Mouse (Mus musculus): Measurements from ENCODE around the gene Acbd6. TPM values are rescaled to one million over a fixed set of nuclear protein-coding genes. Genes with fewer than 3 reads are reported as not detected.
A peak's percentile ranks its signal among the peaks of the same experiment; 100 is the strongest.

Acbd6 gene
- polyA plus RNA-seq, 1 experiment from 2014 or later: 73.6 TPM

- 71% methylated on average over 19 of the region's 19 CpGs for WGBS
- ATAC-seq: peak; percentile 29; the same call in 1 of the 2 replicates
- Histone ChIP-seq H3K36me3 (no peaks in the 10 kb centered on the region), H3K27ac (no peak overlapping the region), H3K9ac (replicated peaks) (no peak overlapping the region; the same call in 1 of the 2 replicates), H3K4me2 (replicated peaks) (no peak overlapping the region), H3K4me1 (replicated peaks) (peaks cover 47% of the 10 kb centered on the region), H3K27me3 (0 out of 2 replicates have a peak, but pooled peaks cover 8% of the 10 kb centered on the region), H3K9me3 (no peaks in the 10 kb centered on the region), H3K4me3 (replicated peaks) (no peak overlapping the region)
Measured at GRCm38 (mm10) chr1:155529120-155529963, 28.6 kb upstream of the Acbd6 start.

- WGBS: 42% methylated on average over 21 of the region's 21 CpGs
- H3K9me3 ChIP-seq: no peaks in the 10 kb centered on the region
- H3K4me3 ChIP-seq (replicated peaks): no peak overlapping the region
- H3K4me1 ChIP-seq (replicated peaks): peaks cover 47% of the 10 kb centered on the region
- no peaks in the 10 kb centered on the region for H3K36me3 ChIP-seq
- H3K4me2 ChIP-seq (replicated peaks): peak overlapping the region; percentile 8; the same call in 1 of the 2 replicates
- peak overlapping the region; percentile 48 for H3K27ac ChIP-seq
- ATAC-seq: no peak; the same call in 1 of the 2 replicates
- H3K27me3 ChIP-seq: 0 out of 2 replicates have a peak, but pooled peaks cover 8% of the 10 kb centered on the region
- H3K9ac ChIP-seq (replicated peaks): no peak overlapping the region
Measured at GRCm38 (mm10) chr1:155530561-155531457, 27.1 kb upstream of the Acbd6 start.

- H3K4me2 ChIP-seq (replicated peaks): no peak overlapping the region
- H3K9me3 ChIP-seq: no peaks in the 10 kb centered on the region
- H3K27ac ChIP-seq: no peak overlapping the region
- ATAC-seq: no peak
- no peak overlapping the region for H3K9ac ChIP-seq (replicated peaks)
- WGBS: 94% methylated on average over 5 of the region's 5 CpGs
- H3K36me3 ChIP-seq: no peaks in the 10 kb centered on the region
- 0 out of 2 replicates have a peak, but pooled peaks cover 3% of the 10 kb centered on the region for H3K27me3 ChIP-seq
- H3K4me1 ChIP-seq (replicated peaks): peaks cover 40% of the 10 kb centered on the region
- no peak overlapping the region for H3K4me3 ChIP-seq (replicated peaks)
Measured at GRCm38 (mm10) chr1:155532396-155532795, 25.5 kb upstream of the Acbd6 start.

- Histone ChIP-seq H3K27me3 (0 out of 2 replicates have a peak, but pooled peaks cover 3% of the 10 kb centered on the region), H3K9ac (replicated peaks) (no peak overlapping the region), H3K9me3 (no peaks in the 10 kb centered on the region), H3K27ac (no peak overlapping the region), H3K4me3 (replicated peaks) (no peak overlapping the region), H3K4me1 (replicated peaks) (peaks cover 34% of the 10 kb centered on the region), H3K36me3 (no peaks in the 10 kb centered on the region), H3K4me2 (replicated peaks) (no peak overlapping the region)
- no peak for ATAC-seq
- WGBS: 83% methylated on average over 9 of the region's 9 CpGs
Measured at GRCm38 (mm10) chr1:155532833-155533688, 24.9 kb upstream of the Acbd6 start.

GRCm38 (mm10) chr1:155533689-155533965 lies 24.3 kb upstream of the Acbd6 start:
- WGBS: 76% methylated on average over 3 of the region's 3 CpGs
- H3K9me3 ChIP-seq: no peaks in the 10 kb centered on the region
- no peak overlapping the region for H3K4me3 ChIP-seq (replicated peaks)
- 0 out of 2 replicates have a peak, but pooled peaks cover 3% of the 10 kb centered on the region for H3K27me3 ChIP-seq
- no peak for ATAC-seq
- no peak overlapping the region for H3K9ac ChIP-seq (replicated peaks)
- H3K4me2 ChIP-seq (replicated peaks): no peak overlapping the region
- no peak overlapping the region for H3K27ac ChIP-seq
- peaks cover 28% of the 10 kb centered on the region for H3K4me1 ChIP-seq (replicated peaks)
- no peaks in the 10 kb centered on the region for H3K36me3 ChIP-seq

- Histone ChIP-seq H3K4me2 (replicated peaks) (no peak overlapping the region), H3K36me3 (no peaks in the 10 kb centered on the region), H3K9ac (replicated peaks) (no peak overlapping the region), H3K27ac (no peak overlapping the region), H3K9me3 (no peaks in the 10 kb centered on the region), H3K4me3 (replicated peaks) (no peak overlapping the region), H3K4me1 (replicated peaks) (no peaks in the 10 kb centered on the region), H3K27me3 (no peaks in the 10 kb centered on the region)
- peak; percentile 43; the same call in 1 of the 2 replicates for ATAC-seq
- 4% methylated on average over 2 of the region's 2 CpGs for WGBS
Measured at GRCm38 (mm10) chr1:155537005-155537642, 20.8 kb upstream of the Acbd6 start.

- H3K4me3 ChIP-seq (replicated peaks): no peak overlapping the region
- H3K4me2 ChIP-seq (replicated peaks): no peak overlapping the region
- no peak for ATAC-seq
- H3K9me3 ChIP-seq: no peaks in the 10 kb centered on the region
- H3K27ac ChIP-seq: no peak overlapping the region
- no peaks in the 10 kb centered on the region for H3K27me3 ChIP-seq
- no peaks in the 10 kb centered on the region for H3K36me3 ChIP-seq
- no peak overlapping the region for H3K9ac ChIP-seq (replicated peaks)
- 66% methylated on average over 7 of the region's 7 CpGs for WGBS
- H3K4me1 ChIP-seq (replicated peaks): no peaks in the 10 kb centered on the region
Measured at GRCm38 (mm10) chr1:155538006-155538405, 19.9 kb upstream of the Acbd6 start.

GRCm38 (mm10) chr1:155557642-155558011 lies 293 bp upstream of the Acbd6 start:
- H3K27me3 ChIP-seq: no peaks in the 10 kb centered on the region
- peaks cover 4% of the 10 kb centered on the region for H3K9me3 ChIP-seq
- H3K27ac ChIP-seq: peak overlapping the region; percentile 74; the same call in 1 of the 2 replicates
- H3K4me3 ChIP-seq (replicated peaks): peak overlapping the region; percentile 78
- 56% methylated on average over 9 of the region's 9 CpGs for WGBS
- no peaks in the 10 kb centered on the region for H3K36me3 ChIP-seq
- peak overlapping the region; percentile 86 for H3K9ac ChIP-seq (replicated peaks)
- H3K4me1 ChIP-seq (replicated peaks): peaks cover 30% of the 10 kb centered on the region
- H3K4me2 ChIP-seq (replicated peaks): peak overlapping the region; percentile 65
- no peak; the same call in none of the 2 replicates for ATAC-seq

- Histone ChIP-seq H3K27ac (no peak overlapping the region), H3K9me3 (no peaks in the 10 kb centered on the region), H3K27me3 (no peaks in the 10 kb centered on the region), H3K36me3 (no peaks in the 10 kb centered on the region), H3K9ac (replicated peaks) (no peak overlapping the region), H3K4me3 (replicated peaks) (no peak overlapping the region; the same call in 1 of the 2 replicates), H3K4me2 (replicated peaks) (peak overlapping the region; percentile 29), H3K4me1 (replicated peaks) (peaks cover 30% of the 10 kb centered on the region)
- WGBS: 87% methylated on average over 4 of the region's 4 CpGs
- no peak for ATAC-seq
Measured at GRCm38 (mm10) chr1:155560021-155560420, 2.1 kb downstream of the Acbd6 start.

GRCm38 (mm10) chr1:155560678-155561077 lies 2.8 kb downstream of the Acbd6 start:
- peaks cover 4% of the 10 kb centered on the region for H3K36me3 ChIP-seq
- H3K9me3 ChIP-seq: no peaks in the 10 kb centered on the region
- peaks cover 30% of the 10 kb centered on the region for H3K4me1 ChIP-seq (replicated peaks)
- H3K27me3 ChIP-seq: no peaks in the 10 kb centered on the region
- no peak for ATAC-seq
- no peak overlapping the region for H3K4me2 ChIP-seq (replicated peaks)
- no peak overlapping the region for H3K4me3 ChIP-seq (replicated peaks)
- H3K9ac ChIP-seq (replicated peaks): no peak overlapping the region
- no peak overlapping the region for H3K27ac ChIP-seq
- WGBS: 89% methylated on average over 2 of the region's 2 CpGs

GRCm38 (mm10) chr1:155562206-155562605 lies 4.3 kb downstream of the Acbd6 start:
- peaks cover 30% of the 10 kb centered on the region for H3K4me1 ChIP-seq (replicated peaks)
- no peak overlapping the region for H3K9ac ChIP-seq (replicated peaks)
- no peaks in the 10 kb centered on the region for H3K9me3 ChIP-seq
- no peak for ATAC-seq
- no peak overlapping the region for H3K27ac ChIP-seq
- no peak overlapping the region for H3K4me2 ChIP-seq (replicated peaks)
- H3K36me3 ChIP-seq: peaks cover 12% of the 10 kb centered on the region
- WGBS: 87% methylated on average over 6 of the region's 6 CpGs
- H3K27me3 ChIP-seq: no peaks in the 10 kb centered on the region
- H3K4me3 ChIP-seq (replicated peaks): no peak overlapping the region

Data from midbrain, embryonic 13.5 days (tissue).